Mouse (Mus musculus) WW6 (cell line): ENCODE results near the gene Mag.
"Not testable (repeated sequence)": the region's sequence is repeated elsewhere in the genome, so short reads cannot be mapped to it uniquely, and the experiment has no call there.

Source experiments
- DNase-seq: peaks from one replicate; pipeline ENCODE4 v3.0.0-alpha.2; 2013; ENCODE audit warnings: low read depth, low spot score

Gene Mag

GRCm38 (mm10) chr7:30940070-30940469, 25.4 kb upstream of the Mag start:
- not testable (repeated sequence) for DNase-seq

DNA sequence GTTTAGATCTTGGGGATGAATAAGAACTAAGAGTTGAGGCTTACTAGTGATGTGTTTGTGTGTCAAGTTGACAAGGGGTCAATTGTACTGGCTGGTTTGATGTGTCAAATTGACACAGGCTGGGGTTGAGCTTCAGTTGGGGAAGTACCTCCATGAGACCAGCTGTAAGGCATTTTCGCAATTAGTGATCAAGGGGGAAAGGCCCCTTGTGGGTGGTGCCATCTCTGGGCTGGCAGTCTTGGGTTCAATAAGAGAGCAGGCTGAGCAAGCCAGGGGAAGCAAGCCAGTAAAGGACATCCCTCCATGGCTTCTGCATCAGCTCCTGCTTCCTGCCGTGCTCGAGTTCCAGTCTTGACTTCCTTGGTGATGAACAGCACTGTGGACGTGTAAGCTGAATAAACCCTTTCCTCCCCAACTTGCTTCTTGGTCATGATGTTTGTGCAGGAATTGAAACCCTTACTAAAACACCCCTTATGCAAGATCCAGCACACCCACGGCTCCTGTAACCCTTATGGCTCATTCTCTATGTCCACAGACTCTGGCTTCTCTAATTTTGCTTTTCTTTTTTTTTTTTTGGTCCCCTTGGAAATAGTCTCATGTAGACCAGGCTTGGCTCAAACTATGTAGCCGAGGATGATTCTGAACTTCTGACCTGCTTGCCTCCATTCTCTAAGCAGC, 20.9 kb upstream of the Mag start:
- not testable (repeated sequence) for DNase-seq

DNA sequence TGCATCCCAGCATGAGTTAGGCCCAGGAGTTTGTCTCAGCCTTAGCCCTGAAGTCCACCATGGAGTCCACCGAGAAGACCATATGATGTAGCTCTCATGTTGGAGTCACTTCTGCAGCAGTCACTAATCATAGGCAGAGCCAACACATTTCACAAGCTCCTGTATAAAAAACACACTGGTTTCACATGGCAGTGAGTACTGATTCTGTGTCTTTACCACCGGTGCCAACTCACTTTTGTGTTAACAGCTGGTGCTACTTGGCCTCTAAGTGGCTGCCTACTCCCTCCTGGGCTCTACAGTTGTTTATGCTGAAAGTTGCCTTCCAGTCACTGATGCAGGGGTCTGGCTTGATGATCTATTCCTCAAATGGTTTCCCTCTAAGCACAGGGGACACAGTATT, 9.9 kb upstream of the Mag start, which contains the start of gene Hamp2:
Hamp2 (minus strand) TSS at position 101 of the 400 bp plus-strand sequence.
- DNase-seq = not testable (repeated sequence)

DNA sequence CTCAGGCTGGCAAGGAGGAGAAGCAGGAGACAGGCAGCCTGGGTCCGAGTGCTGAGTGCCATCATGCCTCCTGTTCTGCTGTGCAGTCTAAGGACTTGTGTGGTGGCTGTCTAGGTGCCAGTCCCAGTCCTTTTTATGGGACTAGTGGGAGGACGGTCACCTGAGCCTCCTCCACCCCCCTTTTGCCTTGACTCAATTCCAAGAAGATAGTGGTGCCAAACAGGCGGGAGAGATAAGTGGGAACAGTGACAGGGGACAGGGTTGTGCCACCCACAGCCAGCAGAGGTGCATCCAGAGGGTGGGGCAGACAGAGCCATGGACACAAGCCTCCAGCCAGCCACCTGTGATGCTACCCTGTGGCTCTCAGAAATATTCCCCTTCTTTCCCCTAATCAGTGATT, 9.4 kb upstream of the Mag start:
- DNase-seq = no peak

GRCm38 (mm10) chr7:30922490-30922889, 7.8 kb upstream of the Mag start:
- not testable (repeated sequence) for DNase-seq

DNA sequence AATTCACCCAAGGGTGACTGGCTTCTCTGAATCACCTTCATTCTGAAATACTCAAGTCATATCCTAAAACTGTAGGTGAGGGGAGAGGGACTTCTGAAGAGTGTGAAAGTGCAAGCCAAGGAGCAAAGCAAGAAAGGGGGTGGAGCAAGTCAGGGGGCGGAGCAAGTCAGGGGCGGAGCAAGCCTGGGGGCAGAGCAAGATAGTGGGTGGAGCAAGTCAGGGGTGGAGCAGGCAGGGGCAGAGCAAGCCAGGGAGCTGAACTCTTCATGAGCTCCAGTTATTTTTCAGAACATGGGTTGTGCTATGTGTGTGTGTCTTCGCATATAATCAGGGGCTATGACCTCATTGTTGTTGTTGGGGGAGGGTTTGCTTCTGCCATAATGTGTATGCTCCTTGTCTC, 5.5 kb upstream of the Mag start:
- DNase-seq = no peak

DNA sequence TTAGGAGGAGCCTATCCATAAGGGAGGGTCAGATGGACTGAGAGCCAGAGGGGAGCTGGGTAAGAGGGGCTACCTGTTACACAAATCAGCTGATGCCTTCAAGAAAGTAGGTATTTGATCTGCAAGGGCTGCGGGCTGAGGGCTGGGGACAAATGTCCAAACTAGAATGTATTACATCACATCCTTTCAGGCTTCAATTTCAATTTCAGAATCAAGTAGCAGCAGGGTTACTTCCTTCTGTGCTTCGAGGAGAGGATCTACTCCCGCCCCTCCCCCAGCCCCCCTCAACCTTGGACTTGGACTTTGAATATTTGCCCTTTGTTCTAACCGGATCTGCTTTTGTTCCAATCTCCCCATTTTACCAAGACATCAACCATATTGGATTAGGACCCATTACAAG, 2.5 kb upstream of the Mag start:
- no peak for DNase-seq

GRCm38 (mm10) chr7:30916713-30917112, 2.0 kb upstream of the Mag start:
- DNase-seq = no peak

DNA sequence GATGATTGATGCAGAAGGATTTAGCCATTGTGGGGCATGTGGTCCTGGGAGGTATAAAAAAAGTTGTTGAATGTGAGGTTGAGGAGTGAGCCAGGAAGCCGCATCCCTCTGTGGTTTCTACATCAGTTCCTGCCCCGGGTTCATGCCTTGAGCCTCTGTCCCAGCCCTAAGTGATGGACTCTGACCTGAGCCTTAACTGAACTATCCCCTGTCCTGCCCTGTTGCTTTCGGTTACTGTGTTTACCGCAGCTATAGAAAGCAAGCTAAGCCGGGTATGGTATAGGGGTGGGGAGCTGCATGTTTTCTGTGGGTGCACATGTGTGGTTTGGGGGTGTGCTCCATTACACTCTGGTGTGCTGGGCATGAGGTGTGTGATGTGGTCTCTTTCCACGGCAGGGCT, 4.9 kb downstream of the Mag start:
- DNase-seq = no peak

DNA sequence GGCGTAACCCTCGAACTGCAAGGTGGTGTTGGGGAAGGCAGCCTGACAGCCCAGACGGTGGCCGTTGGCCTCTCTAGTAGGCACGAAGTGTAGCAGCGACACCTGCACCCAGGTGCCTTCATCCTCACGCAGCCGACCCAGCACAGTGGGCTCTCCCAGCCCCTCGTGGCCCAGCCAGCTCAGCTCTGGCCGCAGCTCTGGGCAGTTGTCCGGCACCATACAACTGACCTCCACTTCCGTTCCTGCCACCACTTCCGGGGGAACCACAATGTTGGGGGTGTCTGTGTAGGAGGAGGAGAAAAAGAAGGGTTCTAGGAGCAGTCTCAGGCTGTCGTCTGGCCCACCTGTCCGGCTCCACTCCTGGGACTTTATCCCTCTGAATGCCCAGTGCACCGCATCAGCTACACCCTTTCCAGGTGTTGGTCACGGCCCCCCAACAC, 5.7 kb downstream of the Mag start:
- DNase-seq = no peak

DNA sequence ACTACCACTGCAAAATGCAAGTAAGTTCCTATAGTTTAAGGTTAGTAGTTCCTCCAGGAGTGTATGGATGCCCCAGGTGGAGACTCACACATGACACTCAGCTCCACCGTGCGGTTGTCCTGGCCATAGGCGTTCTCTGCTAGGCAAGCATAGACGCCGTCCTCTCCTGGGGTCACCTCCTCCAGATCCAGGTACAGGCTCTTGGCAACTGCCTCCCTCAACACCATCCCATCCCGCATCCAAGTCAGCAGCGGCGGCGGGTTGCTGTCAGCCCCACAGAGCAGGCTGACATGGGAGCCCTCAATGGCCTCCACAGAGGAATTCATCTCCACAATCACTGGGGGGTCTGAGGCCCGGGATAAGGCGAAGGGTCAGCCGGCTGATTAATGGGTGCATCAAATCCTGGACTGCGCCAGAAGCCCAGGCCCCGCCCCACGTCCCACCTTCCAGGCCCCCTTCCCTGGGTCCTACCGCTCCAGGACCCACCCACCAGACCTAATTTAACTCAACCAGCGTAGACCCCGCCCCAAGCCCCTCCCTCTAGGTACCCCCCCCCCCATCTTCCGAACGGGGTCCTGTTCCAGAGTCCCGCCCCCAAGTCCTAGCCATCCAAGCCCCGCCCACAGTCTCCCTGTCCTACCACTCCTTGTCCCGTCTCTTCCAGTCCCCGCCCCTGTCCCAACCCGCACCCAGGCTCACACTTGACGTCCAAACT, 6.2 kb downstream of the Mag start:
- peak; percentile 28 for DNase-seq

DNA sequence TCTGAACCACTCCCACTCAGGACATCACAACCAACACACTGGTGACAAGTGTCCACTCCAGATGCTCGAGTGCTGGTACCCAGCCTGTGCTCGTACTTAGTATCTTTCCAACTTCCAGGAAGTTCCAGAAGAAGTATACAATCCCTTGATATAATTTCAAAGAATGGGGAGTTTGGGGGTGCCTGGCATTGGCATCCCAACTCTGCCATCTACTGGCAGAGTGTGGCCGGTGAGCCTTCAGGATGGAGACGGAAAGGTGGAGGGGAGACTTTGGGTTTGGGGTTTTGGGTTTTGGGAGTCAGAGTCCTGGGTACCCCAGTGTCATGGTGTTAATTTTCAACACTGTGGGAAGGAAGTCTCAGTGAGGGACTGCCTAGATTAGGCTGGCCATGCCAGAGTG, 10.6 kb downstream of the Mag start:
- no peak for DNase-seq

DNA sequence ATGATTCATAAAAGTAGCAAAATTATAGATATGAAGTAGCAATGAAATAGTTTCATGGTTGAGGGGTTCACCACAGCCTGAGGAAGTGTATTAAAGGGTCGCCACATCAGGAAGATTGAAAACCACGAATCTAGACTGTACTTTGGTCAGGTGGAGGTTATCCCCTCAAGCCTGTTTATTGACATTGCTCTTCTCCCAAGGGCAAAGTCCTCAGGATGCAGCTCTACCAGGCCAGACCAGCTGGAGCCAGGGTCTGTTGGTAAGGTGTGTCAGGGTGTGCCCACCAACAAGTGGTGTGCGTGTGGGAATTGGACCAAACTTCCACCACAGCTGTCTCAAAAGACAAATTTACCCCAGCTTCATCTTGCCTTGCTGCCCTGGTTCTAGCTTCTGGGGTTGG, 19.5 kb downstream of the Mag start:
- no peak for DNase-seq

DNA sequence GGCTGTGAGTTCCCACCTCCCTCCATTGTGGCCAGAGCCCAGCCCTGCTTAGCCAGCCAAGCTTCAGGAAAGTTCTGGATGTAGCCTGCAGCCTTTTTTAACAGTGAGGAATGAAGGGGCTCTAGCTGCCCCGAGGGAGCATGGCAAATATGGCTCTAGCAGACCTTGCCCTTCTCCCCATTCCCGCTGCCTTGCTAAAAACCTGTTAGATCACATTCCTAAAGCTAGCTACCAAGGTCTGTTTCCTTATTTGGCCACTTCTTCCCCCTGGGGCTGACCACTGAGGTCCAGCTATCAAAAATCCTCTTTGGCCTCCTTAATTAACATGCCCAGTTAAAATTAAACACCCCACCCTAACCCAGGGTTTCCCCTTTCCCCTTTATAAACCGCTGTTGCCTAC, 22.2 kb downstream of the Mag start:
- DNase-seq = no peak

DNA sequence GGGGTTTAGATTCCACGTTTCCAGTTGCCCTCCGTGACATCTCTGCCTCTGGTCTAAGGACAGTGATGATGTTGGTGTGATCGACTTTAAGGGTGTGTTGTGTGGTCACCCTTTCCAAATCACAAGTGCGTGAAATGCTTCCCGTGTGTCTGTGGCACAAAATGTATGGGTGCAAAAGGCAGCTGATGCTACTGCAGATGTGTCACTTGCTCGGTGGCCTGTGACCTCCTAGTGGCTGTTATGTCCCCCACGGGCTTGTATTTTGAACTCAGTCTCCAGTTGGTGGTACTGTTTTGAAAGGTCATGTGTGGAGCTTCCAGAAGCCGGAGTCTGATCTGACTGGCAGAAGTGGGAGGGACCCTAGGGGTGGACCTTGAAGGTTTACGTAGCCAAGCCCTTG, 22.9 kb downstream of the Mag start:
- DNase-seq = no peak

- no peak for DNase-seq
Observed at GRCm38 (mm10) chr7:30890681-30891080, 24.0 kb downstream of the Mag start.

- DNase-seq = no peak
Observed at GRCm38 (mm10) chr7:30888786-30889185, 25.9 kb downstream of the Mag start.

DNA sequence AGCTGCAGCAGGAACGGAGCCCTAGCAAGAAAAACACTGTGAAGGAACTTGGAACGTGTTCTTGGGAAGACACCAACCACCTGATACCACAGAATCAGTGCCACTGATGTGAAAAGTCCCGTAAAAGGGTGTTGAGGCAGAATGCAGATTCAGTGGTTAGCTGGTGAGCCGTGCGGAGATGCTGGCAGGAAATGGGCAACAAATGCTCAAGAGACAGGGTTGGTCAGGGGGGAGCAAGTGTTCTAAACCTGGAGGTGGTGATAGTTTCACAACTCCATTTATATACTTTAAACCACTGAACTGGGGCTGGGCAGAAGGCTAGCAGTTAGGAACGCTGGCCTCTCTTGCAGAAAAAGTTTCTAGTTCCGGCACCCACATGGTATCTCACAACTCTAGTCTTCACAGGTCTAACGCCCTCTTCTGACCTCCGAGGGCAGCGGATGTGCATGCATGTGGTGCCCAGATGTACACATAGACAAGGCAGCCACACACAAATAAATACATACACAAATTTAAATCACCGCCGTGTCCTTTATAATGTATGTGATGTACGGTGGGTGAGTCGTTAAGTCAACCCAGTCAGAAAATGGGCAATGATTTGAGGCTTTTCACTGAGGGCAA, 27.0 kb downstream of the Mag start:
- no peak for DNase-seq

GRCm38 (mm10) chr7:30886852-30887251, 27.8 kb downstream of the Mag start:
- DNase-seq = no peak

GRCm38 (mm10) chr7:30884047-30884446, 30.6 kb downstream of the Mag start:
- DNase-seq = no peak

GRCm38 (mm10) chr7:30881367-30881766, 33.3 kb downstream of the Mag start:
- no peak for DNase-seq

GRCm38 (mm10) chr7:30880176-30880575, 34.5 kb downstream of the Mag start, which contains the start of gene Cd22:
Gene Cd22, minus strand, starts transcription at chr7:30880342.
- DNase-seq = no peak

GRCm38 (mm10) chr7:30878950-30879349, 35.7 kb downstream of the Mag start:
- no peak for DNase-seq
